Mouse (Mus musculus) heart, postnatal 36 days (tissue): ENCODE results near the gene Gipc2. TPM values are rescaled to one million over a fixed set of nuclear protein-coding genes. Genes with fewer than 3 reads are reported as not detected.
A peak's percentile ranks its signal among the peaks of the same experiment; 100 is the strongest.
"Not testable (repeated sequence)": the region's sequence is repeated elsewhere in the genome, so short reads cannot be mapped to it uniquely, and the experiment has no call there.

ENCODE experiments used
- DNase-seq, 2 experiments: peaks; one replicate each; pipeline ENCODE4 v3.0.0; 2021 to 2022
- intact Hi-C: fragments of 180-260 bp; cut with DNase I; formaldehyde crosslinking; loops from one replicate; pipeline ENCODE4 v1.15.1; 2025
- total RNA-seq, 2 experiments: library from RNA; stranded (reverse); gene quantifications; 2 replicates each; pipeline ENCODE4 v1.2.3; 2021

Gipc2 gene
- total RNA-seq, 2 experiments from 2014 or later, result 3.5 to 3.6 TPM

GRCm38 (mm10) chr3:152158344-152159291 is 7.4 kb downstream of the Gipc2 start:
- no peak for DNase-seq
- intact Hi-C loops, result no loop called here

GRCm38 (mm10) chr3:152156816-152157496 is 9.1 kb downstream of the Gipc2 start:
- intact Hi-C loops, result no loop called here

GRCm38 (mm10) chr3:152155296-152155948 is 10.6 kb downstream of the Gipc2 start:
- intact Hi-C loops, result no loop called here

More at GRCm38 (mm10) chr3:152156816-152157496, 9.1 kb downstream of the Gipc2 start:
- DNase-seq, result no peak

GRCm38 (mm10) chr3:152154095-152154494 is 11.9 kb downstream of the Gipc2 start:
- no peak for DNase-seq
- intact Hi-C loops, result no loop called here

More at GRCm38 (mm10) chr3:152155296-152155948, 10.6 kb downstream of the Gipc2 start:
- no peak for DNase-seq

GRCm38 (mm10) chr3:152153152-152153551 is 12.9 kb downstream of the Gipc2 start:
- no peak for DNase-seq
- intact Hi-C loops, result no loop called here

- intact Hi-C loops, result no loop called here
- DNase-seq, result no peak
Observed at GRCm38 (mm10) chr3:152152483-152152804, 13.6 kb downstream of the Gipc2 start.

- intact Hi-C loops, result no loop called here
Observed at GRCm38 (mm10) chr3:152151725-152152482, 14.1 kb downstream of the Gipc2 start.

GRCm38 (mm10) chr3:152149863-152150262 is 16.2 kb downstream of the Gipc2 start:
- DNase-seq, result no peak
- intact Hi-C loops, result loop anchor here (5.0 kb wide), 1 partner anchor 38 kb away; no protein-coding TSS in a partner anchor

More at GRCm38 (mm10) chr3:152151725-152152482, 14.1 kb downstream of the Gipc2 start:
- DNase-seq, result no peak

- intact Hi-C loops, result loop anchor here (5.0 kb wide), 1 partner anchor 37 kb away; no protein-coding TSS in a partner anchor
- DNase-seq, result no peak
Observed at GRCm38 (mm10) chr3:152149449-152149848, 16.6 kb downstream of the Gipc2 start.

GRCm38 (mm10) chr3:152147085-152147831 is 18.8 kb downstream of the Gipc2 start:
- no peak for DNase-seq
- intact Hi-C loops, result loop anchor here (2.0 to 5.0 kb wide), 2 partner anchors 35 to 64 kb away; partner anchors contain the start of genes Dnajb4 and Fubp1

GRCm38 (mm10) chr3:152145186-152145585 is 20.8 kb downstream of the Gipc2 start:
- intact Hi-C loops, result loop anchor here (2.0 to 5.0 kb wide), 3 partner anchors 22 to 46 kb away; no protein-coding TSS in a partner anchor
- DNase-seq, result peak; percentile 56 to 60

- intact Hi-C loops, result no loop called here
- DNase-seq, result no peak
Observed at GRCm38 (mm10) chr3:152142989-152143695, 22.9 kb downstream of the Gipc2 start.

- no peak for DNase-seq
- intact Hi-C loops, result no loop called here
Observed at GRCm38 (mm10) chr3:152142146-152142545, 23.9 kb downstream of the Gipc2 start.

- intact Hi-C loops, result not testable (repeated sequence)
Observed at GRCm38 (mm10) chr3:152139308-152139707, 26.7 kb downstream of the Gipc2 start.

GRCm38 (mm10) chr3:152136106-152136505 is 29.9 kb downstream of the Gipc2 start:
- DNase-seq, intact Hi-C loops: not testable (repeated sequence)

More at GRCm38 (mm10) chr3:152139308-152139707, 26.7 kb downstream of the Gipc2 start:
- not testable (repeated sequence) for DNase-seq

GRCm38 (mm10) chr3:152133621-152134020 is 32.4 kb downstream of the Gipc2 start:
- intact Hi-C loops, result no loop called here
- peak in 1 of 2 experiments; percentile 42 for DNase-seq

- intact Hi-C loops, result no loop called here
- DNase-seq, result no peak
Observed at GRCm38 (mm10) chr3:152130963-152131362, 35.1 kb downstream of the Gipc2 start.

- intact Hi-C loops, DNase-seq: not testable (repeated sequence)
Observed at GRCm38 (mm10) chr3:152129426-152129825, 36.6 kb downstream of the Gipc2 start.
